Mouse (Mus musculus): ENCODE results near the gene Olfr1140.

Gene Olfr1140

DNA sequence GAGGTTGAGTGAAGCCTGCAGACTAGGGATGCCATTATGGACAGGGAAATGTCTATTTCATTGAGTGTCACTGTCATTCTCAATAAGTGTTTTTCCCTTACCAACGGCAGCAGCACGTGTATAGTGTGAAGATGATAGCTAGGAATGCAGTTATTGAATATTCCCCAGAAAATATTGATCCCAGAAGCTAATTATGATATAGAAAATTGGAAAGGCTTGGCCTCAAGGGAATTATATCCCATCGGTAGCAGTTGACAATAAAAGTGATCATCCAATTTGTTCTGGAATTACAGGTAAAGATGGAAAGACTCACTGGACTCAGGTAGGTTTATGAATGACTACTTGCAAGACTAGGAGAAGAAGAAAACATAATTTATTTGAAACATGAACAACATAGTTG is at the start of gene Olfr1140:
Gene Olfr1140, plus strand, starts transcription at position 301 of the 400 bp plus-strand sequence.
- DNase-seq = no peak

DNA sequence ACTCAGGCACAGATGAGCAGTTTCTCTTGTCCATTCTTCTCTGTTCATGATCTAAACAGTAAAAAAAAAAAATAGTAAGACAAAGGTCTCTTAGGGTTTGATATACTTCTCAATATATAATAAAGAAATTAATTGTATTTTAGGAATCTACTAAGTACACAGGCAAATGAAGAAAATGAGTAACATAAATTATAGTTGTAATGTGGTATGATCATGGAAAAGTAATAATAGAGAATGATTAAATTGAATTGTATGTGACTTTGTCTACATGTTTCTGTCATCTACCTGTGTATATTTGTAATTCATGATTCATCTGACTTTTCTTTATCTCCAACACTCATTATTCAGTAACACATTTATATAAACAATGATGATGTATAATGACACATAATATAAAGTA is 49.7 kb upstream of the Olfr1140 start, which contains the start of gene Olfr1136:
Gene Olfr1136, minus strand, starts transcription at position 101 of the 400 bp plus-strand sequence.
- no peak for DNase-seq

DNA sequence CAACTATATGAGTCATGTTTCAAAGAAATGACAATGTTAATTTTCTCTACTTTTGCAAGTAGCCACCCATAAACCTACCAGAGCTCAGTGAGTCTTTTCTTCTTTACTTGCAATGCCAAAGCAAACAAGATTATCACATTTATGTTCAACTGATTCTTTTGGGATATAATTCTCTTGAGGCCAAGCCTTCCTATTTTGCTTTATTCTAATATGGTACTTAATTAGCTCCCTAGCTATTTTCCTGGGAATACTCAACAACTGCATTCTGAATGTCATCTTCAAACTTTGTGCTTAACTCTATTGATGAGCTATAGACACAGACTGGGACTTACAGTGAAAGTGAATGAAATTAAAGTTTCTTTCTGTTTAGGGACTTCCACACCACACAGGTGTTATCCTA is 30.5 kb upstream of the Olfr1140 start, which contains the start of gene Olfr1137:
Gene Olfr1137, minus strand, starts transcription at position 101 of the 400 bp plus-strand sequence.
- DNase-seq = no peak

DNA sequence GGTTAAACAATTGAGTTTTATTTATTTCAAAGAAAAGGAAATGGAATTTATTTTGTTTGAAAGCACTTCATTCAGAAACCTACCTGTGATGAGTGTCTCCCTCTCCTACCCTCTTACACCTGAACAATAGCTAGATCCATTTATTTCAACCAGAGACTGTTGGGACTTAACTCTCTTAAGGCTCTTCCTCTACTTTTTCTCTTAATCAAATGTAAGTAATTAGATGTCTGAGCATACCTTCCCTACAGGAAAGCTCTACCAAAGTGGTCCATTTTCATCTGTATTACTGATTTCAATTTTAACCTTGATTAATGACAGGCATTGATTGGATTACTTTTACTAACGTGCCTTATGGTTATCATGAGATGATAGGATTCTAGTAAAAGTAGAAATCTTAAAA is 3.7 kb upstream of the Olfr1140 start, which contains the start of gene Olfr1138:
Gene Olfr1138, minus strand, starts transcription at position 101 of the 400 bp plus-strand sequence.
- no peak for DNase-seq

DNA sequence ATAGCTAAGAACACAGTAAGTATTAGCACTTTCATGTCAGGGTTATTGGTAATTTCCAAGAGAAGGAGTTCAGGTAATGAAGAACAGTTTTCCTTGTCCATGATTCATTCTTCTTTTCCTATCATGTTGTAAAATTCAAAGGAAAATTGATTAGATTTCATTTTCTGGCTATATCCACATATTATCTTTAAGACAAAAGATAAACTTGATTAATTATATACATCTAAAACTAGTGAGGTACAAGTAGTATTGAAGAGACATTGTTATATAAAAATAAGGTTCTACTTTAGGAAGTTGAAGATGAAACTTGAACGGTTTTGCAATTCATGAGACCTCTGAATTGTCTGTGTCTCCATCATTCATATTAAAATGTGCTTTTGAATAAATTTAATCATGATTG is 10.3 kb downstream of the Olfr1140 start, which contains the start of gene Olfr1141:
Gene Olfr1141, minus strand, starts transcription at position 101 of the 400 bp plus-strand sequence.
- DNase-seq = no peak

DNA sequence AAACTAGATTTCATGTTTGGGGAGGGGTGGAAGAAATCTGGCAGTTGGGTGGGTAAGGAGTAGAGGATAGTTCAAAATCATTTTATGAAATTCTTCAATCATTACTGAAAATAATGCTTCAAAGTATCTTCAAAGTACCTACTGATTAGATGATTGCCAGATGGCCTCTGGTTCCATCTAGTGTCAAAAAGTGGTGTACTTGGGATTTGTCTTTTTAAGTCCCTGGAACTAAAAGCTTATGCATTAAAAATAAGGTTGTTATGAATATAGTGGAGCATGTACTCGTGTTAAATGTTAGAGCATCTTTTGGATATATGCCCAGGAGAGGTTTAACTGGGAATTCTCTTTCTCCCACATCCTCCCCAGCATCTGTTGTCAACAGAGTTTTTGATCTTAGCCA is 32.6 kb downstream of the Olfr1140 start:
- no peak for DNase-seq

DNA sequence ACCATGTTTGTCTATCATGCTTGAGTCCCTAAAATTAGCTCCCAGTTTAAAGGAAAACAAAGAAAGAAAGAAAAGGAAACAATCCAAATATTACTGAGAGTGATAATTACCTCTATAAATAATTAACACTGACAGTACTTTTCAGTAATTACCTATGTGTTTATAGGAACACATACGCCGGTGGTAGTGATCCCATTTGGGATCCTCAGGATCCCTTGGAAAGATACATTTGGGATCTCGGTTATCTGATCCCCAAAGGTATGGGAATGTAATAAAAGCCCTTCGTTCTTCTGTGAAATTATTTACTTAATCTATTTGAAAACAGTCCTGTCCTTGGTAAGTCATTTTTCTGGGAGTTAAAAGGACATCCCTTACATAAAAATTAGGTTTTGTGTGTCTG is 35.6 kb downstream of the Olfr1140 start, which contains the start of gene Olfr152:
Gene Olfr152, plus strand, starts transcription at position 301 of the 400 bp plus-strand sequence.
- no peak for DNase-seq

Data from thymus, postnatal 4 days (tissue).